Mouse (Mus musculus): ENCODE measurements around the gene Rbpjl.

Gene Rbpjl

GRCm38 (mm10) chr2:164428451-164428850, 25.5 kb downstream of the Rbpjl start:
- in situ Hi-C loops (cut with MboI, MseI) = loop anchor here (25.0 kb wide), 1 partner anchor 309 kb away; the partner anchor contains the start of genes Dnttip1 and Wfdc3

DNA sequence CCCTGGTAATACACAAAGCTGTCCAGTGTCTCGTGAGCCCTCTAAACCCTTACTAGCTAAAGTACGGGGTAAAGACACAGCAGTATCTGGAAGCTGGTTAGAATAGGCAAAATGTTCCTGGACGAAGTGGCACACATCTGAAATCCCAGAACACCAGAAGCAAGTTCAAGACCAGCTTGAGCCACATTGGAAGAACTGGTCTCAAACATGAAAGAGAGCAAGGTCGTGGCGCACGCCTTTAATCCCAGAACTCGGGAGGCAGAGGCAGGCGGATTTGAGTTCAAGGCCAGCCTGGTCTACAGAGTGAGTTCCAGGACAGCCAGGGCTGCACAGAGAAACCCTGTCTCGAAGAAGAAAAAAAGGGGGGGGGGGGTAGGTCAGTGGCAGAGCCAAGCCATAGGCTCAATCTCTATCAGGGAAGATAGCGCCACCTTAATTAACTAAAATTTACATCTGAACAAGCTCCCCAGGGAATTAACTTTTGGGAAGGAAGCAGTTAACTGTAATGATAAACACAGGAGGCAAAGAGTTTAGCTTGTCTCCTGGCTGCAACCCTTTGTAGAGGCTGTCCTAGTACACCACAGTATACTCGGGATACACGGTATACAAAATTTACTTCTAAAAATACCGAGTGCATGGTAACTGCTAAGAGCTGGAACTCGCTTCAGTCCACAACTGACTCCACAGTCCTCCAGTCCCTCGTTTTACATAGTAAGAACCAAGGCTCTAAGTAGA, 27.1 kb downstream of the Rbpjl start:
- in situ Hi-C loops (cut with MboI, MseI) = loop anchor here (25.0 kb wide), 1 partner anchor 307 kb away; the partner anchor contains the start of genes Dnttip1 and Wfdc3

DNA sequence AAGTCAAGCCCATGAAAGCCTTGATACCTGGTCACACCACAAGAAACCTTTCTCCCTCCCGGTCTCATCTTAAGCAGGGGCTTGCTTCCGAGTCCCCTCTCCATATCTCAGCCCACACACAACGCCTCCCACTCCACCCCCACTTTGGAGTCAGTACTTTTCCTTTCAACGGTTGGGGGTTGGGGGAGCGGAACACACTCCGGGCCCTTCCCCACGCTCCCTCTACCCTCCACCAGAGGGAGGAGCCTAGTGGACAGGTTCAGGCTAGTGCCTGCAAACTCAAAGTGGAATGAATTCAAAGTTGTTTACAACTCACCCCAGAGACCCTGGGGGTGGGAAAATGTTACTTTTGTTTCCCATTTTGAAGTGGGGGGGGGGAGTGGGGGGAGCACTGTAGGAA, 27.8 kb downstream of the Rbpjl start:
- in situ Hi-C loops (cut with MboI, MseI) = loop anchor here (25.0 kb wide), 1 partner anchor 307 kb away; the partner anchor contains the start of genes Dnttip1 and Wfdc3

GRCm38 (mm10) chr2:164431676-164432465, 28.9 kb downstream of the Rbpjl start:
- in situ Hi-C loops (cut with MboI, MseI) = loop anchor here (25.0 kb wide), 1 partner anchor 305 kb away; the partner anchor contains the start of genes Dnttip1 and Wfdc3

DNA sequence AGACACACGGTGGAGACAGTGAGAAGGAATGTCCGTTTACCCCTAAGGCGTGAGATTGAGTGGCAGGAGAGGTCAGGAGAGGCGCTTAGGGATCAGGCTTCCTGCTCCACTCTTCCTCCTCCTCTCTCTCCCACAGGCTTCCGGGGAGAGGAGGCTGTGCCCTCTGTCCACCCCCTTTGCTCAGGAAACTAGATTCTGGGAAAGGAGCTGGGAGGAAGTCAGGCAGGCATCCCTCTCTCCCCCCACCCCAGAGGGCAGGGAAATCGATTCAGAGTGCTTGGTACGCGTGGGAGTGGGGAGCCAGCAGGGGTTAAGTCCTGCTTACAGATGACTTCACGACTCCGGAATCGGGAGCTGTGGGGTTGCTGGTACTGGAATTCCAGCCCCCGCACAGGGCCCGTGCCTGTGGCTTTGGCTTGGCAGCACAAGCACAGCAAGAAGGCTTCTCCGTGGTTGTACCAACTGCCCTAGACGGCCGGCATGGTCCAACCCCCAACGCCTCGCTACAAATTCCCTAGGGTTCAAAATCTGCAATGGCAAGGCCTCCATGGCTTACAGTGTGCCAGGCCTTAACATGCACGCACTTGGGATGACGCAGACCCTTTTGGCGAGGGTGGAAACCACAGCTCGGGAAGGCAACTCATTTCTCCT, 29.7 kb downstream of the Rbpjl start:
- in situ Hi-C loops (cut with MboI, MseI) = loop anchor here (25.0 kb wide), 1 partner anchor 305 kb away; the partner anchor contains the start of genes Dnttip1 and Wfdc3

DNA sequence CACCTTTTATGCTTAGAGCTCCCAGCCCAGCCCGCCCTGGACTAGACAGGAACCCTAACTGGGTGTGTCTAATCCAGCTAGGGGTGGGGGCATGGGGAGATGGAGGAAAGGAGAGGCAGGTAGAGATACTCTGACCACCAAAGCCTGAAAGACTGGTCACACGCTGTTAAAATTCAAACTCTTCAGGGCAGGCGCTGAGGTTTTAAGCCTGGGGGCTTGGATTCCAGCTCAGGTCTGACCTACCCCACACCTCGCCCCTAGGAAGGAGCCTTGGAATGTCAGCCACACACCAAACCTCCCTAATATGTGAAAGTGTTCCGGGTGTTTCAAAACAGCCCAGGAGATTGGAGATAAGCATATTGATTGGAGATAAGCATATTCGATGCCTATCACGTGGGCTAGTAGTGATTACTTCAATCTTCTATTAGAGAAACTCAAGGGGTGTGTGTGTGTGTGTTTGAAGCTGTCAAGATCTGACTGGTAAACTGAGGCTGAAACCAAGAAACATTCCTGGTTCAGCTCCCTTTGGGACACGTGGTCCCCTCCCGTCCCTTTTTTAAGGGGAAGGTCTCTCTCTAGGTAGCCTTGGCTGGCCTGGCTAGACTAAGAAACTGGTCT, 30.4 kb downstream of the Rbpjl start:
- in situ Hi-C loops (cut with MboI, MseI) = loop anchor here (25.0 kb wide), 1 partner anchor 304 kb away; the partner anchor contains the start of genes Dnttip1 and Wfdc3

DNA sequence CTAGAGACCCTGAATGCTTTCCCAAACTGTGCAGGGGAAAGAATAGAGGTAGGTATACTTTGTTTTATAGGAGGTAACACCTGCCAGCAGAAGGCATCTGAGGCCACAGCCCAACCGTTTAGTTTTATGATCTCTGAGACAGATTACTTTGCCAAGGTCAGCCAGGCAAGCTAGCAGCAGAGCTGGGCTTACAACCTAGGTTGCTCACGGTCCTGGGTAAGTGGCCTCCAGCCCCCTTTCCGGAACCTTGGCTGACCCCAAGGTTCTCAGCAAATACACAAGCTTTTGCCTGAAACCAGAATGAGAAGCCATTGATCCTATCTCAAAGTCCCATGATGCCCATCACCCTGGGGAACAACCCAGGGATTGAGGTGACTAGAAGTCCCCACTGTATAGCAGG, 31.7 kb downstream of the Rbpjl start:
- in situ Hi-C loops (cut with MboI, MseI) = loop anchor here (25.0 kb wide), 1 partner anchor 303 kb away; the partner anchor contains the start of genes Dnttip1 and Wfdc3

DNA sequence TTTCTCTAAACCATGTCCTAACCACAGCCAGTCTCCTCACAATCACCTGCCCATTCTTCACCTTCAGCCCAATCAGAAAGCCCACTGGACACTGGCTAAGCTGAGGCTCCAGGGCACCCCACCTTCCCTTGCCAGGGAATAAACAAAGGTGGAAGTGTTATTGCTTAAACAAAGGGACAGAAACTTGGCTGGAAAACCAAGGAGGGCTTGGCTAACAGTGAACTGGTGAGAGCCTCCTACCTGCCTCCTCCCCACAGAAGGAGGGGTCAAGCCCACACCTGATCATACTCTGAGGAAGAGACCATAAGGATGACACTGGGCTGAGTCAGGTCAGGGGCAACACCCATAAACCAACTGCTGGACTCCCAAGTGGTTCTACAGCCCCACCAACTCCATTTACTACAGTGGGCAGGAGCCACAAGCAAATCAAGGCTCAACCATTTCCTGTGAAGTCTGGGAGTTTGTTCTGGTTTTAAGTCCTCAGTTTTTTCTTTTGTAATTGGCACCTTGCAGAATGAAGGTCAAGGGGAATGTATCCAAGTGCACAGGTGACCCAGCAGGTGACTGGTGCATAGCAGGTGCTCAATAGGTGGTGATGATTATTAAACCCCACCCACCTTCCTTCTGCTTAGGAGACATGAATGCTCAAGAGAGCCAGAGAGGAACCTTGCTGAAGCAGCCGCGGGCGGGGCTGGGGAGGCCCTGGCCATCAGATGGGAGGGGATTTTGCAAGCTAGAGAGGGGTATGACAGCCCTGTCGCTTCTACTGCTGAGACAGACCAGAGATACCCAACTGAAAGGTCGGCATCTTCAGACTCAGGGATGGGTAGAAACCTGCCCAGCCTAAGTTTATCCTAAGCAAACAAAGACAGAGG, 32.5 kb downstream of the Rbpjl start:
- in situ Hi-C loops (cut with MboI, MseI) = loop anchor here (25.0 kb wide), 1 partner anchor 302 kb away; the partner anchor contains the start of genes Dnttip1 and Wfdc3

- in situ Hi-C loops (cut with MboI, MseI) = loop anchor here (25.0 kb wide), 1 partner anchor 301 kb away; the partner anchor contains the start of genes Dnttip1 and Wfdc3
These were observed 33.4 kb downstream of the Rbpjl start for GRCm38 (mm10) chr2:164436215-164436913.

- in situ Hi-C loops (cut with MboI, MseI) = loop anchor here (25.0 kb wide), 1 partner anchor 300 kb away; the partner anchor contains the start of genes Dnttip1 and Wfdc3
These were observed 34.0 kb downstream of the Rbpjl start for GRCm38 (mm10) chr2:164436961-164437360.

DNA sequence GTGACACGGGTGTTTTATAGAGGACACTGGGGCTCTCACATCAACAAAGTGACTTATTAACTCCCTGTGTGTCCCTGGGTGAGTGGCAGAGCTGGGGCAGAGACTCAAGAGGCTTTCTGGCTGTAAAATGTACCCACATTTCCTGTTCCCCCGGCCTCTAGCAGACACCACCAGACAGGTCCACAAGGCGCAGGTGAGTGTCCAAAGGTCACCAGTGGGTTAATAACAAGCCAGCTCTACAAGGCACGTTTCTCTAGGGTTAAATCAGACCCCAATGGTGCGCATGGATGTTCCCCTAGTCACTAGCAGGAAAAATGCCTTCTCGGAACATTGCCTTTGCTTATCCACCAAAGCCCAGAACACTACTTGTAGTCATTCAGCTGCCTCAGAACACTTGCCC, 34.8 kb downstream of the Rbpjl start:
- in situ Hi-C loops (cut with MboI, MseI) = loop anchor here (25.0 kb wide), 1 partner anchor 300 kb away; the partner anchor contains the start of genes Dnttip1 and Wfdc3

- in situ Hi-C loops (cut with MboI, MseI) = loop anchor here (25.0 kb wide), 1 partner anchor 299 kb away; the partner anchor contains the start of genes Dnttip1 and Wfdc3
These were observed 35.3 kb downstream of the Rbpjl start for GRCm38 (mm10) chr2:164438257-164438656.

- in situ Hi-C loops (cut with MboI, MseI) = loop anchor here (25.0 kb wide), 1 partner anchor 298 kb away; the partner anchor contains the start of genes Dnttip1 and Wfdc3
These were observed 36.1 kb downstream of the Rbpjl start for GRCm38 (mm10) chr2:164439001-164439421.

- in situ Hi-C loops (cut with MboI, MseI) = loop anchor here (25.0 kb wide), 1 partner anchor 297 kb away; the partner anchor contains the start of genes Dnttip1 and Wfdc3
These were observed 37.4 kb downstream of the Rbpjl start for GRCm38 (mm10) chr2:164440314-164440713.

GRCm38 (mm10) chr2:164441155-164441554, 38.2 kb downstream of the Rbpjl start:
- in situ Hi-C loops (cut with MboI, MseI) = loop anchor here (25.0 kb wide), 1 partner anchor 296 kb away; the partner anchor contains the start of genes Dnttip1 and Wfdc3

- in situ Hi-C loops (cut with MboI, MseI) = loop anchor here (25.0 kb wide), 1 partner anchor 296 kb away; the partner anchor contains the start of genes Dnttip1 and Wfdc3
These were observed 38.8 kb downstream of the Rbpjl start for GRCm38 (mm10) chr2:164441731-164442130.

DNA sequence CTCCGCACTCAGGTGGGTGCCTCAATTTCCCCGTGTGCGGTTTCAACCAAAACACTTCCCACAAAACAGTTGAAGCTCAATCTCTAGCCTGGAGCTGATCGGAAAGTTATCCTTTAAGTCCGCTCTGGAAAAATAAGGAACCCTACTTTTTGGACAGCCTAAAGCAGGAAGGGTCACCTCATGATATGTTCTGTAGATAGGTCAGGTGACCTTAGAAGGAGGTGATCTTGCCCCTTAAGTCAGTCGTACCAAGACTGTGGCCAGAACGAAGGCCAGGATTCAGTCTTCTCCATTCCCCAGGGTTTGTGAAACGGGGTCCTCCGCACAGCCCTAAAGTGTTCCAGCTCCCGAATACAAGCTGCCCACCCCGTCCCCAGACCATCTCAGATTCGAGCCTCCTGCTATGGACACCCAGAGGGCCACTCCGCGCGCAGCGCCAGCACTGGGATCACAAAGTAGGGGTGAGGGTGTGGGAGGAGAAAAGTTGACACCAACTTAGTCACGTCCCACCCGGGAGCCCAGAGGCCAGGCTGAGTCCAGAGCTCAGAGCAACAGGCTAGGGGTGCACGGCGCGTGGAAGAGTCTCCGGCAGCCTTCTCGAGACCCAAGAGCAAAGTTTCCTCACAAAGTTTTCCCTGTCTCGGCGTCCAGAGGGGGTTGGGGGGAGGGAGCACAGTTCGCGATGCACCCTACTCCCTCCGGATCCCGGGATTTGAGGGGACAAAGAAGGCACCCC, 39.5 kb downstream of the Rbpjl start:
- in situ Hi-C loops (cut with MboI, MseI) = loop anchor here (25.0 kb wide), 1 partner anchor 295 kb away; the partner anchor contains the start of genes Dnttip1 and Wfdc3

GRCm38 (mm10) chr2:164443051-164443437, 40.1 kb downstream of the Rbpjl start:
- in situ Hi-C loops (cut with MboI, MseI) = loop anchor here (25.0 kb wide), 1 partner anchor 294 kb away; the partner anchor contains the start of genes Dnttip1 and Wfdc3
